Mouse (Mus musculus) embryo, embryonic 10.5 days (tissue): ENCODE results near the gene Tjap1.

Experiments used
- DNase-seq: peaks from one replicate; pipeline ENCODE4 v3.0.0-alpha.2; 2015; ENCODE audit warnings: low spot score

Gene Tjap1

DNA sequence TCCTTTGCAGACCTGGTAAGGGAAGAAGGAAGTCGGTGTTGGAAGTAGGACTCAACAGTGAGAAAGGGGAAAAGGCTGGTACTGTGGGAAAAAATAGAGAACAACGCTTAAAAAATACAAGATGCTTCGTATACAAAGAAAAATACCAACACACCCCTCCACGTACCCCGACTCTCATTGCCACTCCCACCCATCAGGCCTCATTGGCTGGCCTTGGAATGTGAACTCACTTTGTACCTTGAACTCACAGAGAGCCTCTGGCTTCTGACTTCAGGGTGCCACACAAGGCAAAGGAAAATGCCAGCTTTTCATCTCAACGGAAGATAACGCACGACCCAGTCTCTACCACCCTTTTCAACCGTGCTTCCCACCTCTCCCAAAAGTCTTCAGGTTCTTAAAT is 314 bp upstream of the Tjap1 start:
- DNase-seq = no peak

DNA sequence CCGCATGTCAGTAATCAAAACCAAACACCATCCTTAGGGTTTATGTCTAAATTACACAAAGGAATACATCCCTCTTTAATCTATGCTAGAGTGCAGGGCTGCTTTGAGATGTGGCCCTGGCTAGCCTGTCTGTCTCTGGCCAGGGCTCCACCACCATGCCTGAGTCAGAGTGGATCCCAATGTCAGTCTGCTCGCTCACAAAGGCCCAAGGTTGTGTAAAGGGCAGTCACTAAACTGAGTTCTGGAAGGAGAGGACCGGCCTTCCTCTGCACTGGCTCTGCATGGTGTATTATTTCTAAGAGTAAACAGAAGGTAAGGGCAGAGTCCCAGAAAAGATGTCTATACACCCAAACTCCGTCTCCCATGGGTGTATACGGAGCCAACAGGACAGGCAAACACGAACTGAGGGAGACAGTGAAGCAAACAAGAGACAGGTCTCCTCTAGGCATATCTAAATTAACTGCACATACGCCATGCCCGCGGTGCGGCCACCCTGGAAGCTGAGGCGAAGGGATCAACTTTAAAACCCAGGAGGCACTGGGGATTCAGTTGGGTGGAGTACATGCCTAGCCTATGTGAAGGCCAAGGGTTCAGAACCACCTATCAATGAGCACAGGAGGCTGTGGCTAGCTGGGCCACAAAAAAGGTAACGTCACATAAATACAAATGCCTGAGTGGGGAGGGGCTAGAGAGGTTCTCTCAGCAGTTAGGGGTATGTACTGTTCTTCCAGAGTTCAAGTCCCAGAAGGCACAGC is 4.6 kb downstream of the Tjap1 start:
- no peak for DNase-seq

DNA sequence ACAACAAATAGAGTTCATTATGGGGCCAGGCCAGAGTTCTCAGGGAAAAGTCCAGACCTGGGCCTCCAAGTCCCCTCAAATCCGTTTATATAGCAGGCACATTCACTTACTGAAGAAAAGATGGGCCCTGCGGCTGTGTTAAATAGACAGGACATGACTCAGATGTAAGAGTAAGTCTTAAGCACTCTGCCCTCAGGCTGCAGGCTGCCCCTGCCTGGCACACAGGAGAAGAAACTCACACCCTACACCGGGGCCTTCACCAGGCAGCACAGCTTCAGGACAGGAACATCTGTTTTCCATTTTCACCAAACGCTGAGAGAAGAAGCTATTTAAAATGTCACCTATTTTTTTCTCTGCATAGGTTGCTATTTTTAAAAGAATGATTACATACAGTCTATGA is 5.2 kb downstream of the Tjap1 start:
- peak; percentile 39 for DNase-seq

DNA sequence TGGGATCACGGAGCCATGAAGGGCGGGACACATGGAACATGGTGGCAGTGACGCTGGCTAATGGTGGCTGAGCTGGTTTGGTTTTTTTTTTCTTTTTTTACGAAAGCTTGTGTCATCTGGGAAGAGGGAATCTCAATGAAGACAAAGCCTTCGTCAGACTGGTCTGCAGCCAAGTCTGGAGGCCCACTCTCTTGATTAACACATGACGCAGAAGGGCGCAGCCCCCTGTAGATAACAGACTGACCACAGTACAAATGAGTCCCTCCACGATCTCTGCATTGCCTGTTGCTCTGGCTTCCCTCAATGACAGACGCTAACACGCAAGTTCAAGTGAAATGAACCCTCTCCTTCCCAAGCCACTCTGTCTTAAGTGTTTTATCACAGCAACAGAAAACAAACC is 7.3 kb downstream of the Tjap1 start:
- no peak for DNase-seq

DNA sequence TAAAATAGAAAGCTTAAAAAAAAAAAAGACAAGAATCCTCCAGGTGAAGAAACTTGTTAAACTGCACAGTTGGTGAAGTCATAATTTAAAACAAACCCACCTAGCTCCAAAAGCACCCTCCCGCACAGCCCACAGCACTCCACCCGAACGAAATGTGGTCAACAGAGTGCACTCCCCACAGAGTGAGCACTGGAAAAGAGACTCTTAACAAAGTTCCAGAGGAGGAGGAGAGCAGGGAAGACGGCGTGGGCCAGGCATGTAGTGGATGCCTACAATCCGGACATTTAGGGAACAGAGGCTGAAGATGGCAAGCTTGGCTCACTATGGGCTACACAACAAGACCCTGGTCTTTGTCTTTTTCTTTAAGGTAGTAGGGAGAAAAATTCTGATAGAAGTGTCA is 7.8 kb downstream of the Tjap1 start:
- no peak for DNase-seq

DNA sequence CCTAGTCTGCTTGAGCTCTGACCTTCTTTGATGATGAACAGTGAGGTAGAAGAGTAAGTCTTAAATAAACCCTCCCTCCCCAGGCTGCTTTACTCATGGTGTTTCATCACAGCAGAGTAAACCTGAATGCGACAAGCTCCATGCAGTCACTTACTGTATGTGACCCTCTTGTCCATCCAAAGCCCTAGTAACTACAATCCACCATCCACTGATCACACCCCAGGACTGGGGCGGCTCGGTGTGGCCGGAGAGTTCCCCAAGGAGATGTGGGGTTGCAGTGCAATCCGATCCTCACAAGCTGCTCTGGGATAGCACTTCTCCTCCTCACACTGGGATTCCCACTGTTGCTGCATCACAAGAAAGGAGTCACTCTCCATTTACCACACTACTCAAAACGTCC is 8.4 kb downstream of the Tjap1 start:
- no peak for DNase-seq

DNA sequence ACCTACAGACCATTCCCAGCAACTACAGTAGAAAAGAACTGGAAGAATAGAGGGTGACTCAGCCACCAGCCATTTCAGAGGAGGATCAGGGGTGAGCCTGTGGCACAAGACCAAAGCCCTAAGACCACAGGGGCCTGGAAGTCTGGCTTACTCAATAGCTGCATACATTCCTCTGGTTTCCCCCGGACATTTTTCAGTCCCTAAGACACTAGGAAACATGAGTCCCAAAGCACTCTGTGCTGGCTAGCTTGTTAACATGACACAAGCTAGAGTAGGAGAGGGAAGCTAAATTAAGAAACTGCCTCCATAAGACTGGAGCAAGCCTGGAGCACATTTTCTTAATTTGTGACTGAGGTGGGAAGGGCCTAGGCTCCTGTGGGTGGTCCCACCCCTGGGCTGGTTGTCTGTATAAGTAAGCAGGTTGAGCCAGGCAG is 9.0 kb downstream of the Tjap1 start:
- no peak for DNase-seq

DNA sequence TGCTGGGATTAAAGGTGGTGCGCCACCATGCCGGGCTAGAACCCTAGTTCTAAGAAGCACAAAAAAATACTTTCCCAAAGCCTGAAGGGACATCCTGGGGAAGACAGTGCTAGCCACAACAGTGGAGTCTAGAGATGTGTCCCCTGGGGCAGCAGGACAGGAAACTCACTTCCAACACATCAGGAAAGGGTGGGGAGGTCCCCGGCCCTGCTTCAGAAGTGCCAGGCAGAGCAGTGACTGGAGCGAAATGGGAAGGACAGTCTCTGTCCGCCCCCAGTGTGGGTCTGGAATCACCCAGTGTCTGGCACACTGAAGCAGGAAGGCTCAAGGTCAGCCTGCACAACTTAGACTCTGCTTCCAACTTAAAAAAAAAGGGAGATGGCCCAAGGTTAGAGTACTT is 10.2 kb downstream of the Tjap1 start:
- no peak for DNase-seq

DNA sequence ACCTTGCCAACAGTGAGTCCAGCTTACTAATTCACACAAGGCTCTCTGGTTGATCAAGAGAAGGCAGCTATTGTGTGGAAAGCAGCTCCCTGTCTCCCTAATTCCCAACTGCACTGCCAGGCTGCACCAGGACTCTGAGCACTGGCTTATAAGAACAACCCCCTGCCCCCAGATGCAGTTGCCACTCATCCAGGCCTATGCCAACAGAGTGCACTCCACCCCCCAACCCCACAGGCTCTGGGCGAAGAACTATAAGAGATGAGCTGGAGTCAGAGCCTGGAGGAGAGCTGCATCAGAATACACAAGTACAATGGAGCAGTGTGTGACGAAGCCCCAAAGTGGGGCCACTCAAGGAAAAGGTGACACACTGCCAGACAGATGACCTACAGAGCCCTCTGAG is 10.8 kb downstream of the Tjap1 start:
- DNase-seq = no peak

DNA sequence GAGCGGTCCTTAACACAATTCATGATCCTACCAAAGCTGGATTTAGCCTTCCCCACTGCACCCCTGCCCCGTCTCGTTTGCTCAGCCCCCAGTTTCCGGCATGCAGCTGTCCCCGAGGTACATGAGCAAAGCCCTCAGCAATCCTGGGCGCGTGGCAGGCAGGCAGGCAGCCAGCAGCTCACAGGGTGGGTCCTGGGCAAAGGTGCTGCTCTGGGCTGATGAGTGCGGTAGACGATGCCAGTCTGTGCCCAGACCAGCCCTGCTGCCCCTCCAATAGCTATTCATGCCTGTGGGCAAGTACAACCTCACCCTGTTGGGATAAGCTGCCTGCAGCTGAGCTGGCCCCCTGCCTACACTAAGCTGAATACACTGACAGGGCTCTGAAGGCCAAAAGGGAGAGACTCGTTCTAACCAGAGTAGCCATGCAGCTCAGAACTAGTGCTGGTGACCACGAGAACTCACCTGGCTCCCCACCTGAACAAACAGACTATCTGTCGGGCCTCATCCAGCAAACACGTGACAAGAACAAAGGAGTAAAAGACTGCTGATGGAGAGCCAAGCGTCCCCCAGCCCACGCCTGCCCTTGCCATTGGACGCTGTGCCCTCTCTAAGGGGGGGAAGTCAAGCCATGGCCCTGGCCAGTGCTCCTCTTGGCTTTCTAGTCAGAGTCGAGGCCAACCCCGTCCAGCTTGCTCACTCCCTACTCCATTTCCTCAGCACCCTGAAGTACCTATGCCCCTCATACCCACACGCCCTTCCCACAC is 12.9 kb downstream of the Tjap1 start:
- no peak for DNase-seq

DNA sequence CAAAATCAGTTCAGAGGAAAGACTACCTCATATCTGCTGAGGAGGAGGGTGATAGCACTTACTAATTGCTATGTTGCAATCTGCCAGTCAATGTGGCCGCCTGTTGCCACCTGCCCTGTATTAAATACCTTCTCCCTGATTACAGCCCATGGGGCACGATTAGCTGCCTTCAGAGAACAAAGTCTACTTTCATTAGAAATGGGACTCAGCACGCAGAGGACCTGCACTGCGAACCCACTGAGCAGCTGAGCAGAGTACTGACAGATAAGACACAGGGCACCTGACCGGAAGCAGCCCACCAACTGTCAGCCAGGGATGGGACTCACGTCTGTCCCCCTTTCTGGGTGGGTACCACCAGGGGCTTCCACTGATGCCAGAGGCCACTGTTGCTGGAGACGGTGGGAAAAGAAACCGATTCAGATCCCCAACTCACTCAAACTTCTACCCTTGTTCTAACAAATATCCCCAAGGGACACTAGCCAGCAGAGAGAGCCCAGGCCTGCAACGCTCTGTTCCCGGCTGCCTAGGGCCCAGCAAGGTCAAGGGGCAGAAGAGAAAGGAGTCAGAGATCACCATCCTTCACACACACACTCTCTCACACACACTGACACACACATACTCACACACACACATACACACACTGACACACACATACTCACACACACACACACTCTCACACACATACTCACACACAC is 14.7 kb downstream of the Tjap1 start:
- no peak for DNase-seq

DNA sequence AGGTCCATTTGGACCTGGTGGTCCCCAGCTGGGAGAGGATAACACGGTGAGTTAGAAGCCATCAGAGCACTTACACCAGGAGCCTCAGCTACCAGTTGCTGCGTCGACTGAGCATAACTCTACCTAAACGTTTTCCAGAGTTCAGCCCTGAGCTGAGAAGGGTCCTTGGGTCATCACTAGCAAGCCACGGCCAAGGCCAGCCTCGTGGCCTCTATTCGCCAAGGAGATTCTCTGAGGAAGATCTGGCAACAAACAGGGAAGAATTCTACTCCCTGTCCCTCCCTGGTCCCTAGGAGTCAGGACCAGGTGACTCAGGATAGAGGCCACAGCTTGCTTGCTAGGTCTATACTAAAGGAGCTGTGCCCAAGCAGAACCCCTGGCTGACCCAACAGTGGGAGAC is 15.3 kb downstream of the Tjap1 start:
- no peak for DNase-seq

DNA sequence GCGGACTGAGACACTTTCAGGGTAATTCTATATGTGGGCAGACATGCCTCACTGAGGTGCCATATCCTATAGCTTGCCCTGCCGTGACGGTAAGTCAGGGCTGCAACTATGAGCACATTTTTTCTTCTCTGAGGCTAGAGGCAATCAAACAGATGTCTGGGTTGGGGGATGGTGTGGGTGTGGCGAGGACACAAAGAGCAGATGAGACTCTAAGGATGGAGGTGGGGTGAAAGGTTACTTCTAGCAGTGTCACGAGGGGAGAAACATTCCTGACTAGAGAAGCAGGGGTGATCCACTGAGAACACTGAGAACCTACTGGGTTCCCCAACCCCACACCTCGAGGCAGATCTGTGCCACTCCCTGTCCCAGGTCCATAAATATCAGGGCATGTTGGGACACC is 15.8 kb downstream of the Tjap1 start:
- DNase-seq = no peak

DNA sequence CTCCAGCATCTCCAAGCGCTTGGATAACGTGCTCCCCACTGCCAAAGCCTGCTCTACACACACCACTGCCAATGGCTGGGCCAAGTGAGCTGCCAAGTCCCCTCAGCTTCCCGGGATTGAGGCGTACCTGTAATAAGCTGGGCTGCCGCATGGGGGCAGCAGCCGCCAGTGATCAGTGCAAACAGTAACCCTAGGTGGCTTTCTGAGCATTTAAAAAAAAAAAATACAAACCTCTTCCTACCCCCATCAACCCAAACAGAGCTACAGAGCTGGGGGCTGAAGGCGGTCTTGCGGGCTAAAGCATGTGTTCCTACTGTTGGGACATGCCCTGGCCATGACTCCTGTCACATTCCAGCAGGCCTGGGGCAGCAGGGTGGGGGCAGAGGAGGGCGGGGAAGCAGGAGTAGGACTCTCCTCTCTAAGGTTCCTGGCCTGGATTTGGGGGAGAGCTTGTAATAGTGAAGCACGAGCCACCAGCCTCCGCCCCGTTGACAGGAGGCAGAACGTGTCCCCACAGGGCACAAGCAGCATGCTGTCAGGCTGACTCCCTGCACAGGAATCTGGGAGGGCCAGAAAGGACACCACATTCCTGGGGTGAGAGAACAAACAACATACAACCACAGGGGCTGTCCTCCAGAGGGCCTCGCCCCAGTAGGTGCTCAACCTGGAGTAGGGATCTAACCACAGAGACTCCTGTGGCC is 16.8 kb downstream of the Tjap1 start:
- peak; percentile 81 for DNase-seq

DNA sequence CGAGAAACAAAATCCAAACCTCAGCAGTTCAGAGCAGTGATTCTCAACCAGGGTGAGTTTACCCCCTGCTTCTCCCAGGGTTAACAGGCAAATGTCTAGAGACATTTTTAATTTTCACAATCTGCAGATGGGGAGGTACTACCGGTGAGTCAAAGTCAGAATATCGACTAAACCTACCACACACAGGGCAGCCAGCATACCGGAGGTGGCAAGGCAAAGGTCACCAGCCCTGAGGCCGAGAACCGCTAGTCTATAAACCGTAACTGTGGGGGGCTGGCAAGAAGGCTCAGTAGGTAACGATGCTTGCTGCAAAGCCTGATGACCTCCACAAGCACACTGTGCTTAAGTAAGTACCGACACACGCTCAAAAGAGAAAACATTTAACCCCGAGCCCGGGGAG is 17.3 kb downstream of the Tjap1 start:
- DNase-seq = no peak

DNA sequence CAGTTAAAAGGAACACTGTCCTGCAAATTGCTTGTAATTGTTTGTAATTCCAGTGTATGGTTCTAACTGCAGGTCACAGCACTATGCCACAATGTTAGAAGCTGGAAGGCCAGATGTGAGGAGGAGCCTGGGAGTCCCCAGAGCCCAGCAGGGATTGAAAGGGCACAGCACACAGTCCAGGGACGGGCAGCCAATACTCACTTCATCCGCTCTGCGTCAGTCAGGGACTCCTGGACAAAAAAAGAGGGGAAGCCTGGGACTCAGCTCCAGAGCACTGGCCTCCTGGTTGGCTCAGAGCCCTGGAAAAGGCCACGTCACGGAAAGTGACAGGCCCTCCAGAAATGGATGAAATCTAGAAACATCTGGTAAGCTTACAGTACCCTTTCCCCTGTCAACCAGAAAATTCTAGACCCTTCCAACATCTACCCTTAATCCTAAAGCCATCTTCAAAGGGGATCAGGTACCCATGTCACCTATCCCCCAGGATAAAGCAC is 20.6 kb downstream of the Tjap1 start:
- DNase-seq = no peak

DNA sequence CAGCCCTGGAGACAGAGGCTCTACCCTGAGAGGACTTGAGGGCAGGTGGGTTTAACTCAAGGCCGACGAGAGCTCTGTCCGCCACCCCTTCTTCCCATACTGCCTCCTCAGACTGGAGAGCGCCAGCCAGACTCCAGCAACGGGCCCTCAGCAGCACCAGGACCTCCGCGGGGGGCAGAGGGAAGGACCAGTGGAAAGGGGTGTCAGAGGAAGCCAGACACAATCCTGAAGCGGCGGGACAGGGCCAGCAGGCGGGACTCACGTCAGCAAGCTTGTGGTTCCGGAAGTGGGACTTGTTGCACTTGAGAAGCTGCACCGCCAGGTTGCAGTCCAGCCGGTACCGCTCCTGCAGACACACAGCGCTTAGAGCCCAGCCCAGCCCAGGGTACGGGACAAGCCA is 23.2 kb downstream of the Tjap1 start:
- DNase-seq = no peak

DNA sequence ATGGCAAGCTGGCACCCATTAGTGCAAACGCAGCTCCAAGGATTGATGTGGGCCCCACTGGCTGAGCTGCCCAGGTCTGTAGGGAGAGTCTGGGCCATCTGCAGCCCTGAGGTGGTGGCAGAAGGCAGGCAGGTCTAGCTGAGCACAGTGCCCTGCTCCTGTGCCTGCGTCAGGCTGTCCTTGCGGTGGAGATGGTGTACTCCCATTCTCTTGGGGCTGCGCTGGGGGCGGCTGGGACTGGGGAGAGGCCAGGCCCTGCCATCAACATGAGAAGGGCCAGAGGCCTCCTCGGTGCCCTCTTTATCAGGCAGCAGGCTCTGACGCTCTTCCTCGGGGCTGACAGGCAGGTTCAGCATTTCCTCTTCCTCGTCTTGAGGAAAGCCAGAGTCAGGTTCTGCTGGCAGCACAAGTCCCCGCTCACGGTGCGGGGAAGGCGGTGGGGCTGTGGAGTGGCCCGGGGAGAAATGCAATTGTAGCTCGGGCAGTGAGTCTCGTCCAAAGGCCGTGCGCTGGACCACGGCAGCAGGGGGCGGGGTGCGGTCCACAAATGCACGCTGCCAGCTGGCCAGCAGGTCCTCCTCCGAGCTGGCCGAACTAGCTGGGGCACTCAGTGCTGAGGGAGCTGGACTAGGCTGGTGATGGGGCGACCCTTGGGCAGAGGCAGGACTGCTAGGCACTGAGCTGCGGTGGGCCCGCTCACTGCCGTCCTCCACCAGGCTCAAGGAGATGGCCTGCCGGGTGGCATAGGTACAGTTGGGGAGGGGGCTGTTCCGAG is 24.4 kb downstream of the Tjap1 start:
- no peak for DNase-seq

DNA sequence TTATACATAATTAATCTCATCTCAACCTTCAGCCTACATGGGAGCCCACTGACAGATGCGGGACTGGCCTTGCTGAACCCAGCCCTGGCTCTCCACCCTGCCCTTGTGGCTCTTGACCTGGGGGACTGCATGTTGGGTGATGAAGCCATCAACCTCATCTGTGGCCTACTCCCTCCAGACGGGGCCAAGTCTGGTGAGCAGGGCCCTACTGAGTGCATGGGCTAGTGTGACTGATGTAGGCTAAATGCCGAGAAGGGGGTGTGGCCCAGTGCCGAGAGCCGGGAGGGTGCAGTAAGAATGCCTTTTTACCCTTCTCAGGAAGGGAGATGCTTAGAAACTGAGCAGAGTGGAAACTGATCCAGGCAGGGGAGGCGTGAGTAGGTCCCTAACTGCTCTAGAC is 27.7 kb downstream of the Tjap1 start:
- DNase-seq = no peak

DNA sequence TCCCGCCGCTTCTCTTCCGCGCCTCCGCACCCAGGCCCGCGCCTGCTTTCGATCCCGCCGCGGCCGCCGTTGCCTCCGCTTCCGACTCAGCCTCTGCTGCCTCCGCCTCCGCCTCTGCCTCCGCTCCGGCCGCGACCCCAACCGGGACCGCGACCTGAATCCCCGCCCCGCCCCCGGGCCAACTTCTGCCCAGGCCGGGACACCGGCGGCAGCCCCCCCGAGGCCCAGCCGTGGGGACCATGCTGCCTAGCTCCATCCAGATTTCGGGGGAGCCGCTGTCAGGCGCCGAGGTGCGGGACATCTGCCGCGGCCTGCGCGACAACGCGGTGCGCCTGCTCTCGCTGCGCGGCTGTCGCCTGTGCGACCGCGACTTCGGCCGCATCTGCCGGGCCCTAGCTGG is 28.7 kb downstream of the Tjap1 start:
- no peak for DNase-seq

DNA sequence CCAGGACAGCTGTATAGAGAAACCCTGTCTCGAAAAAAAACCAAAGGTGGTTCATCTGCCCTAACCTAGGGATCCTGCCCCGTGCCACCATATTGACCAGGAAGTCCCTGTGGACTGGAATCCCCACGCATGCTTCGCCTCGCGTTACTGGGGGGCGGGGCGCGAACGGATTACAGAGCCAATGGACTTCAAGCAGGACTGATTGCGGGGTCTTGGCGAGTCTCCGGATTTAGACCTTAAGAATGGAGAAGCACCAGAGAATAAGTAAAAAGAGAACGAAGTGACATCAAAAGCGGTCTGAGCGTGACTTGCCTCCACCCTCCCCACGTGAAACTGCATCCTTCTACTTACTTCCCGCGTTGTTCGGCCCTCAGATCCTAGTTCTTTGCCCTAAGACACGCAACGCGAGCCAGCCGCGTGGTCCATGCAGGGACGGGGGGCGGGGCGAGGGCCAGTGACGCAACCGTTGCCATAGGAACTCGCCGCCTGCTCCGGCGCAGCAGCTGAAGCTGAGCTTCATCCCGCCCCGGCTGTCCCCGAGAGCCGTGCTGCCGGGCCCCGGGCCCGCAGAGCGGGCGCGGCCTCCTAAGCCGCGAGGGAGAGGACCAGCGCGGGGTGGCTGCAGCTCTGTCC is 29.3 kb downstream of the Tjap1 start, which contains the start of gene Lrrc73:
TSS of gene Lrrc73 (plus strand) at position 80 of the 633 bp plus-strand sequence.
- DNase-seq = peak; percentile 94
